Mouse (Mus musculus) bone marrow macrophage, adult 2 months (primary cell): ENCODE results near the gene Haus4. TPM values are rescaled to one million over a fixed set of nuclear protein-coding genes. Genes with fewer than 3 reads are reported as not detected.
A peak's percentile ranks its signal among the peaks of the same experiment; 100 is the strongest.

Experiments
- H3K27ac ChIP-seq: 2 replicates; pipeline ENCODE4 v1.5.1; 2012; ENCODE audit warnings: low read depth, low read length; ENCODE audit not compliant: insufficient read depth
- H3K4me1 ChIP-seq: 2 replicates; pipeline ENCODE4 v1.6.1; 2012; ENCODE audit warnings: low read length; ENCODE audit not compliant: control insufficient read depth, insufficient read depth
- H3K4me3 ChIP-seq: 2 replicates; pipeline ENCODE4 v1.5.1; 2012; ENCODE audit warnings: mild to moderate bottlenecking, low read length, moderate library complexity; ENCODE audit not compliant: insufficient read depth
- CTCF ChIP-seq: IDR thresholded peaks from 2 replicates; pipeline ENCODE4 v1.5.1; 2012; ENCODE audit warnings: low read depth, mild to moderate bottlenecking, low read length, moderate library complexity
- POLR2A ChIP-seq: IDR thresholded peaks from 2 replicates; pipeline ENCODE4 v1.6.1; 2012; ENCODE audit warnings: mild to moderate bottlenecking, low read depth, low read length, borderline replicate concordance
- polyA plus RNA-seq: library from polyadenylated mRNA; stranded (reverse); fragments of >200 nt; gene quantifications from 2 replicates; pipeline ENCODE4 v1.2.4, GENCODE M21; 2012; ENCODE audit not compliant: missing spikeins, insufficient read depth, insufficient read length

Gene Haus4
- polyA plus RNA-seq, 1 experiment, result 29.3 TPM

DNA sequence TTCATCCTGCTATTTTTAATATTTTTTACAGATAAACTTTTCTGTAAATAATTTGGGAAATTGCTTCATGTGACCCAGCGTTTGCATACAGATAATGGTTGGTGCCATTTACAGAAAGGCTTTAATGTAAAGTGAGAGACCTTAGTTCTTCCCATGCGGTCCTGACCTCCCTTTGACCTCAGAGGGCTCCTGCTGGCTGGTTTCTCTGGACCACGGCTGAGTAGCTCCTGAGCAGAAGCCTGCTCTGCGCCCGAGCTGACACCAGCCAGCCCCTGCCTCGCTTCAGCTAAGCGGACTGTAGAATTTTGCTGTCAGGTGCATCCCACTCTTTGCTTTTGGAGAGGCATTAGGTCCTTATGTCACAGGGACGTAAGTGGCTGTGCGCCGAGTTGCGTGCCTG lies 13.6 kb downstream of the Haus4 start:
- no peak overlapping the region for H3K27ac ChIP-seq
- no peak overlapping the region for H3K4me3 ChIP-seq
- no peaks in the 10 kb centered on the region for H3K4me1 ChIP-seq
- TF ChIP-seq CTCF (no peak), POLR2A (no peak)

GRCm38 (mm10) chr14:54538580-54538979 lies 15.8 kb downstream of the Haus4 start:
- TF ChIP-seq CTCF, result no peak
- TF ChIP-seq POLR2A, result no peak
- no peak overlapping the region for H3K4me3 ChIP-seq
- H3K4me1 ChIP-seq, result no peaks in the 10 kb centered on the region
- no peak overlapping the region for H3K27ac ChIP-seq

- Histone ChIP-seq H3K27ac (no peak overlapping the region), H3K4me1 (no peaks in the 10 kb centered on the region), H3K4me3 (no peak overlapping the region)
- TF ChIP-seq POLR2A (no peak), CTCF (peak; percentile 94)
These were observed 25.8 kb downstream of the Haus4 start for GRCm38 (mm10) chr14:54528446-54529111.

DNA sequence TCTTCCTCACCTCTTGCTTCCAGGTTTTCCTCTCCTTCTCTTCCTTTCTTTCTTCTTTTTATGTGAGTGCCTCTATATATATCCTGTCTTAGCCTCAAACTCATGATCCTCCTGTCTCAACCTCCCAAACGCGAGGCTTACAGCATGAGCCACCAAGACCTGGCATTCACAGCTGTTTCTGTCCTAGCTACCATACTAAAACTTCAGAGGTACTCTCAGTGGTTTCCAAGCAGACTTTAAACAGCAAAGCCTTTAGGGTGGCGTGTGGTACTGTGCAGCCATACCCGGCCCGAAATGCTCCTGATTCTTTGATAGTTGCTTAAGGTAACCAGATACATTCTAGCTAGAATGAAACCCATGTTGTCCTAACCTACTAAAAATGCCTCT lies 26.4 kb downstream of the Haus4 start:
- H3K27ac ChIP-seq, result no peak overlapping the region
- H3K4me1 ChIP-seq, result no peaks in the 10 kb centered on the region
- no peak overlapping the region for H3K4me3 ChIP-seq
- no peak for TF ChIP-seq CTCF
- TF ChIP-seq POLR2A, result no peak

GRCm38 (mm10) chr14:54527227-54528006 lies 27.0 kb downstream of the Haus4 start:
- Histone ChIP-seq H3K4me1 (no peaks in the 10 kb centered on the region), H3K27ac (no peak overlapping the region), H3K4me3 (no peak overlapping the region)
- TF ChIP-seq CTCF, result no peak
- TF ChIP-seq POLR2A, result no peak

- Histone ChIP-seq H3K4me3 (no peak overlapping the region), H3K27ac (no peak overlapping the region), H3K4me1 (peaks cover 3% of the 10 kb centered on the region)
- TF ChIP-seq CTCF, result no peak
- TF ChIP-seq POLR2A, result no peak
These were observed 30.8 kb downstream of the Haus4 start for GRCm38 (mm10) chr14:54523600-54523999.

DNA sequence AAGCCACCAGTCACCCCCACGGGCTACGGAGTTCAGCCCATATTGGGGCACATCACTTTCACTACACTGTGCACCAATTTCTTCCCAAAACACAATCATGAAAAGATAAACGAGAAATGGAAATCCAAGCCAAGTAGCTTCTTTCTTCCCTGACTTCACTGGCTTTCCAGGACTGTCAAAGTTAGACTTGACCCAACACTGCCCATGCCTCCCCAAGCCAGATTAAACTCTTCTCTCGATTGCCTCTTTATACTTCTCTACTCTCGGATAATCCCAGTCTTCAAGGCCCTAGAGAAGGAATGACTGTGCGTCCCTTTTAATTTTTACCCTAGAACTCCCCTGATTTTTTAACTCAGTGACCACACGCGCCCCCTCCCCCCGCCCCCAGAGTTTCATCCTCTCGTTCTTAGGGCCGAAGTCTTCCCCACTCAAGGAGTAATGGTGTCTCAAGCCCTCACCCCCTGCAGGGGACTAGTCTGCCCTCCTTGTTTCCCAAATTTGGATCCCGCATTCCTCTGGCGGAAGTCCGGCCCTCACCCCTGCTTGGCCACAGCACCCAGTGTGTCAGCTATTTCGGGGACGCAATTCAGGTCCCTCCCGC lies 37.6 kb downstream of the Haus4 start:
- peak overlapping the region; percentile 64 for H3K27ac ChIP-seq
- H3K4me3 ChIP-seq, result peak overlapping the region; percentile 92
- H3K4me1 ChIP-seq, result peaks cover 11% of the 10 kb centered on the region
- TF ChIP-seq CTCF, result no peak
- TF ChIP-seq POLR2A, result 0 out of 2 replicates have a peak, but pooled peaks have one; percentile 64

- Histone ChIP-seq H3K4me1 (no peaks in the 10 kb centered on the region), H3K4me3 (no peak overlapping the region), H3K27ac (no peak overlapping the region)
- no peak for TF ChIP-seq CTCF
- TF ChIP-seq POLR2A, result no peak
These were observed 44.6 kb downstream of the Haus4 start for GRCm38 (mm10) chr14:54509774-54510173.

GRCm38 (mm10) chr14:54503092-54503491 lies 51.3 kb downstream of the Haus4 start:
- no peak overlapping the region for H3K27ac ChIP-seq
- no peak overlapping the region for H3K4me3 ChIP-seq
- no peaks in the 10 kb centered on the region for H3K4me1 ChIP-seq
- TF ChIP-seq CTCF (no peak), POLR2A (no peak)

DNA sequence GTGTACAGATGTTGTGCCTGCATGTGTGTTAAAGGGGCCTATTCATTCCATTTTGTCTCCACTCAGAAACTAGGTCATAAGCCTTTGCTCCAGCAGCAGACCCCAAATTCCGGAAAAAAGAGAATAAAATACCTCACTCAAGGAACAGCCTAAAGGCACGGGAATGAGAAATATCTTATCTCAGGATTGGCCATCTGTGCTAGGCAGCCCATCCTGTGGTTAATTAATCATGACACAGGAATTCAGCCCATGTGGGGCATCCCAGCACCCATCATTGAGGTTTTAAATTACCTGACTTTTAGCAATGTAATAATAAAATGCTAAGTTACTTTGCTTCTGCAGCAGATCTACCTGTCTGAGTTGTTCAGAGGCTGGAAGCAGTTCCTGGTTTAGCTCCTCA lies 53.1 kb downstream of the Haus4 start:
- Histone ChIP-seq H3K27ac (no peak overlapping the region), H3K4me3 (no peak overlapping the region), H3K4me1 (no peaks in the 10 kb centered on the region)
- no peak for TF ChIP-seq CTCF
- TF ChIP-seq POLR2A, result no peak
